Mouse (Mus musculus): ENCODE results near the gene Os9.

The Os9 gene

DNA sequence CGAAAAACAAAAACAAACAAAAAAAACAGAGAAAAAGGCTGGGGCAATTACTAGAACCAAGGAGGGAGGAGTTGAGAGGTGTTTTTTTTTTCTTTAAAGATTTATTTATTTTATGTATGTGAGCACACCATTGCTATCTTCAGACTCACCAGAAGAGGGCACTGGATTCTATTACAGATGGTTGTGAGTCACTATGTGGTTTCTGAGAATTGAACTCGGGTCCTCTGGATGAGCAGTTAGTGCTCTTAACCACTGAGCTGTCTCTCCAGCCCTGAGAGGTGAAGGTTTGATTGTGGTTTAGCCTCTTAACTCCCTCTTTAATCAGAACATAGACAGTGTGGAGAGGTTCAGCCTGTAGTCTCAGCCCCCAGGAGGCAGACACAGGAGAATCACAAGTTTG lies 5.9 kb downstream of the Os9 start:
- DNase-seq (ENCODE audit: low read depth, low spot score): no peak

DNA sequence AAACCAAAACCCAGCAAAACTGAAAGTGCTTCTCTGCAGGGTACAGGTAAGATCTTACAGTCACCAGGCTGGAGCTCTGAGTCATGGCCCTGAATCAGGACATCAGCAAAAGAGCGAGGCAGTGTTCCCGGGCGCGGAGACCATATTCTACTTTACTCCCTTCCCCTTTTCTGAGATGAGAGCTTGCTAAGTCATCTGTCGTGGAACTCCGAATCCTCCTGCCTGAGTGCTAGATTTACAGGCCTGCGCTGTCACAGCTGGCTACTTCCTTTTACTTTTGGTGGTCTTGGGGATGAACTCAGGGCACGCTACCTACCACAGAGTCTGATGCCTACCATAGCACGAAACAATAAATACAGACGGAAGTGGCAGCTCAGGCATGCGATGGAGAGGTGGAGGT lies 6.5 kb downstream of the Os9 start:
- DNase-seq (ENCODE audit: low read depth, low spot score): no peak

DNA sequence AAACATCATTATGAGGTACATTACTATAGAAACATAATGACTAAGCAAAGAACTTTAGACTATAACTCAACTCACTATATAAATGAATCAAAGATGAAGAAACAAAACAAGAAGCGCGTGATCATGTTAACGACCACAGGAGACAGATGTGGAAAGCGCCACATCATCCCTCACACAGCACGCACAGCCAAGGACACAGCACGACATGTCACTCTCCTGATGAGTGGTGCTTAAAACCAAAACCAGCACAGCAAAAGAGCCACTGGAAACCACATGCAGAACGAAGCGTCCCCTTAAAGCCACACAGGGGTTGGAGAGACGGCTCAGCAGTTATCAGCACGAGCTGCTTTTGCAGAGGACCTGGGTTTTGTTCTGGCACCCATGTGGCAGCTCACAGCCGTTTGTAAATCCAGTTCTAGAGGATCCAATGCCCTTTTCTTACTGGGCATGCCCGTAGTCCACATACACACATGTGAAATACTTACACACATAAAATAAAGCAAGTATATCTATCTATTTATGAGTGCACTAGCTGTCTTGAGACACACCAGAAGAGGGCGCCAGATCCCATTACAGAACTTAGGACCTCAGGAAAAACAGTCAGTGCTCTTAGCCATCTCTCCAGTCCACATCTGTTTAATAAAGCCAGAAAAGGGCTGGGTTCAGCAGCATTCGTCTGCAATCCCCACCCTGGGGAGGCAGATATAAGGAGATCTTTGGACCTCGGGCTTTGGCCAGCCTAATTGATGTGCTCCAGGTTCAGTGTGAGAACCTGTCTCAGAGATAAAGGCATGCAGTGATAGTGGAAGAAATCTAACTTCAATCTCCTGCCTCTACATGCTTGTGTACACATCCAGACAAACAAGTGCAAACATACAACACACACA lies 9.7 kb downstream of the Os9 start:
- DNase-seq (ENCODE audit: low read depth, low spot score): no peak

DNA sequence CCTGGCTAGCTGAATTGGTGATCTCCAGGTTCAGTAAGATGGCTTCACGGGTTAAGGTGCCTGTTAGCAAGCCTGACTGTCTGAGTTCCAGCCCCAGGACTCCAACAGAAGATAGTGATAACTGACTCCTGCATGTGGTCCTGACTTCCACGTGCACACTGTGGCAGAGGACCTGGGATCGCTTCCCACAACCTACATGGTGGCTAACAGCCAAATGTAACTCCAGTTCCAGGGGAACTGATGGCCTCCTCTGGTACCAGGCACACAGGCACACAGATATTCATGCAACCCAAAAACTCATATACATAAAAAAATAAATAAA lies 12.7 kb downstream of the Os9 start:
- no peak for DNase-seq (ENCODE audit: low read depth, low spot score)

DNA sequence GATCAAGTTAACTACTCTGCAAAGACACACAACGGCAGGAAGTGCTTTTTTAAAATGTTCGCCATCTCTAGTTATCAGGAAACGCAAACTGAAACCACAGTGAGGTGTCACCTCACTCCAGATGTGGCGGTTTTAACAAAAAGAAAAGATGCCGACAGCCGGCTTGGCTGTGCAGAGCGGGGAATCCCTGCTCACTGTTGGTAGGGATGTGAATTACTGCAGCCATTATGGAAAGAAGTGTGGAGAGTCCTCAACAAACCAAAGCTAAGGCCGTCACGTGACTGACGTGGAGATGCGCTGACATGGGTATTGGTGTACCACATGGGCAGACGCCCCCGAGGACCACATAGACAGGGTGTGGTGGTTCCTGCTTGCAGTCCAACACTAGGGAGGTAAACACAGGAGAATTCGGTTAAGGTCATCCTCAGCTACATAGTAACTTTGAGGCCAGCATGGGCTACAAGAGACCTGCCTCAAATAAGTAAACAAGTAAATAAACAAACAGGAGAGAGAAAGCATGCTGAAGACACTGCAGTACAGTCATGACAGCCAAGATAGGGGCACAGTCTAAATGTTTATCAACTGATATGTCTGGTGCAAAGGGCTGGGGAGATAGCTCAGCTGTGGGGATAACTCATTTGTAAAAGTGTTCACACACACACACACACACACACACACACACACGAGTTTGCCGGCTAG lies 13.2 kb downstream of the Os9 start:
- DNase-seq (ENCODE audit: low read depth, low spot score): no peak

DNA sequence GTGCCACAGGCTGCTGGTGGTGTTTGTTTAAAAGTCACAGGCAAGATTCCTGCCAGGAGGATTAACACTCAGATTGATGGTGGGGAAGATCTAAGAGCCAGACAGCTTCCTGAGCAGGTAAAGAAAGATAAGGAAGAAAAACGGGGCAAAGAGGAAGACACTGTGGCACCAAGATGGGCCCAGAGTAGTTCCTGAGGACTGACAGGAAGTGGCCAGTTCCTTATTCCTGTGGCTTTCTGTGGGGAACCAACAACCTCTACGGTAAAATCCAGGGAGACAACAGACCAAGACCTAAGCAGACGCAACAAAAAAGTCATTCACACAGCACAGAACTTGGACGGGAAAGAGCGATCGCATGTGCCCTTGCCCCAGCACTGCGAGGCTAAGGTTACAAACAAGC lies 17.3 kb downstream of the Os9 start:
- no peak for DNase-seq (ENCODE audit: low read depth, low spot score)

DNA sequence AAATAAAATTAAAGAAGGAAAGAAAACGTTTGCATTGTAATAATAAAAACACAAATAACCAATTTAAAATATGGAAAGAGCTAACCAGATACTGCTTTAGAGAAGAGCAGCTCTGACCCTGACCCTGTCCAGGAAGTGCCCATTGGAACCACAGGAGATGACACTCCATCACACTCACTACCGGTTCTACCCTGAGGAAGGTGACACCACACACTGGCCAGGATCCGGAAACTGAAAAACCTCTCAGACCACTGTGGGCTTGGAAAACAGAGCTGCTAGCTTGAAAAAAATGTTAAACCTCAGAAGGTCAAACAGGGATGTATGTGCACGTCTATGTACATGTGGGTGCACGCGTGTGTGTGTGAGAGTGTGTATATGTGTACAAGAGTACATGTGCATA lies 19.8 kb downstream of the Os9 start:
- DNase-seq (ENCODE audit: low read depth, low spot score): no peak

DNA sequence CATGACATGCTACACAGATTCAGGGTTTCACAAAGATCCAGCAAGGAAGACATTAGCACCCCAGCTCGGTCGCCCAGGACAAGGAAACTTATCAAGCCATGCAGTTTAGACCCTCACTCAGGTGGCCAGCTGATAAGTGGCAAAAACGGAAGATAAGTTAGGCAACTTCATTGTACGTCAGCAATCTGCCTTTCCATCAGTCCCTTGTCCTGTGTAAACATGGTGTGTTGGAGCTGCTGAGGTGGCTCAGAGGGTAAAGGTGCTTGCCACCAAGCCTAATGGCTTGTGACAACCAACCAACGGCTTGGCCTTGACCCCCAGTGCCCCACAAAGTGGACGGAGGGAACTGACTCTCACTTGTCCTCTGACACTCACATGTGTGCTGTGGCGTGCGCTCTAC lies 20.5 kb downstream of the Os9 start:
- DNase-seq (ENCODE audit: low read depth, low spot score): no peak

DNA sequence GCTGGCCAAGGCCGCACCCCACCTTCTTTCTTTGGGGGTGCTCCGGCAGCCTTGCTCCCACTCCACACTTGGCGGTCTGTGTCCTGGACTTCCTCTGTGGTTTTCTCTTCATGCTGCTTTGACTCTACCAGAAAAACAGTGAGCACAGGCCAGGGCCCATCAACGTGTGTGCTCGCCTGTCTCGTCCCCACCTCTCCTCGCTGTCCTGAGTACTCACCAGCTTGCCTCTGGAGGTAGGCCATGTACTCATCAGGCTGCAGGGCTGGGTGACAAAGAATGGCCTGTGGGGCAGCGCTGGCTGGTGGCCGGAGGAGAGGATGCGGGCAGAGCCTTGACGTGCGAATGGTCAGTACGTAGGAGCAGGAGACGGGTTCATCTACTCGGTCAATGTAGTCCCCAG lies 21.1 kb downstream of the Os9 start:
- DNase-seq (ENCODE audit: low read depth, low spot score): no peak

DNA sequence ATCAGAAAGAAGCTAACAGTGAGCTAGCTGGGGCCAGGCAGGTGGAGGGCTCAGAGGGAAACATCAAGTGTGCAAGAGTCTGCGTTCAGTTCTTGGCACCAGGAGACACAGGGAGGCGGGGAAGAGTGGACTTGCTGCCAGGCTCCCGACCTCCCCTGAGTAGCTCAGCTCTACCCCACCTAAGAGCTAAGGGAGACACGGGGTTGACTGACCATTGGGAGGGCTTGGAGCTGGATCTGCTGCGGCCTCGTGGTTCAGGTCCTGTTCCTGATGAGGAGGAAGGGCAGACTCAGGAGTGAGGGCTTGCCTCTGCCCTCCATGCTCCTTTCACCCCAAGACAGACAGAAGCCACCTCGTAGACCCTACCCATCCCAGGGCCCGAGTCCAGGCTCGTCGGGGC lies 21.7 kb downstream of the Os9 start:
- DNase-seq (ENCODE audit: low read depth, low spot score): no peak

DNA sequence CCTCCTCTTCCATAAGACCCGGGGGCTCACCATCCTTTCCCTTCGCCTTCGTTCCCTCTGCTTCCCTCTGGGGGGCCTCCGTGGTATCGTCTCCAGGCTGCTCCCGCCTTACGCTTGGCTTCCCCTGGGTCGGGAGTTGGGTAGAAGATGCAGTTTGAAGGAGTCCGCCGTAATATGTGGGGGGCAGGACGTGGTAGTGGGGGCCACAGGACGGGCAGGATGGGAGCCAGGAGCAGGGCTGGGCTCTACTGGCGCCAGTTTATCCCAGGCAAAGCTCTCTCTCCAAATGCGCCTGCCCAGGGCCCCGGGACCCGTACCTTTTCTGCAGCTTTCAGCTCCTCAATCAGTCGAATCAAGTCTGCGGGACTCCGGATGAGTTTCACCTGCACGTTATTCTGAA lies 22.4 kb downstream of the Os9 start:
- DNase-seq (ENCODE audit: low read depth, low spot score): no peak

DNA sequence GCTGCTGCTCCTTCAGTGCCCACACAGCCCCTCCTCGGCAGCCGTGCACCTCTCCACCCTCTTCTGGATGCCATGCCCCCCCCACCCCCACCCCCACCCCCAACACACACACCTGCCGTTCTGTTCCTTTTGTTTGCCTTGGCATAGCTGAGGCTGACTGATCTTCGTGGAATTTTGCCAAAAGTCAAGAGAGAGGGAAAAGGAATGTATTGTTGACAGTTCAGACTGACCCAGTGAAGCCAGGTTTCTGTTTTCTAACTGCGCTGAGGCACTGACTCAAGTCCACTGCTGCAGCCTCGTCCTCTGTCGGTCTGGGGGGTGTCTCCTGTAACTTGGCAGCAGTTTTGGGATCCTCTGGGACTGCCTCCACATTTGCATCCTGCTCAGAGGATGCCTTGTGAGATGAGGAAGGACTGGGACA lies 26.5 kb downstream of the Os9 start:
- peak; percentile 80 for DNase-seq (ENCODE audit: low read depth, low spot score)

DNA sequence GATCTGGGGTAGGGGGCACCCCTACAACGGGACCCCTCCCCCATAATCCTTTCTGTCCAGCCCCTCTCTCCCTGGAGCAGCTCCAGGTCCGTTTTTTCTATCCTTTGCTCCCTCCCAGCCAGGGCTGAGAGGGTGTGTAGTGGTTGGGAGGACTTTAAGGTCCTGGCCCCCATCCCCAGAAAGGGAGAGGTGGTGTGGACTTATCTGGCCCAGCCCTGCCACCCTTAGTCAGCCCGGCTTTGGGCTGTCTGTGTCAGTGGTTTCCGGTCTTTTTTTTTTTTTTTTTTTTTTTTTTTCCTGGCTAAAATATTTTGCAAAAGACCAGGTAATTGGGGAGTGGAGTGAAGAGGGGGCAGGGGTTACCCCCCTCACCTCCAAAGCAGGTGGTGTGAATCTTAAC lies 28.2 kb downstream of the Os9 start:
- DNase-seq (ENCODE audit: low read depth, low spot score): no peak

DNA sequence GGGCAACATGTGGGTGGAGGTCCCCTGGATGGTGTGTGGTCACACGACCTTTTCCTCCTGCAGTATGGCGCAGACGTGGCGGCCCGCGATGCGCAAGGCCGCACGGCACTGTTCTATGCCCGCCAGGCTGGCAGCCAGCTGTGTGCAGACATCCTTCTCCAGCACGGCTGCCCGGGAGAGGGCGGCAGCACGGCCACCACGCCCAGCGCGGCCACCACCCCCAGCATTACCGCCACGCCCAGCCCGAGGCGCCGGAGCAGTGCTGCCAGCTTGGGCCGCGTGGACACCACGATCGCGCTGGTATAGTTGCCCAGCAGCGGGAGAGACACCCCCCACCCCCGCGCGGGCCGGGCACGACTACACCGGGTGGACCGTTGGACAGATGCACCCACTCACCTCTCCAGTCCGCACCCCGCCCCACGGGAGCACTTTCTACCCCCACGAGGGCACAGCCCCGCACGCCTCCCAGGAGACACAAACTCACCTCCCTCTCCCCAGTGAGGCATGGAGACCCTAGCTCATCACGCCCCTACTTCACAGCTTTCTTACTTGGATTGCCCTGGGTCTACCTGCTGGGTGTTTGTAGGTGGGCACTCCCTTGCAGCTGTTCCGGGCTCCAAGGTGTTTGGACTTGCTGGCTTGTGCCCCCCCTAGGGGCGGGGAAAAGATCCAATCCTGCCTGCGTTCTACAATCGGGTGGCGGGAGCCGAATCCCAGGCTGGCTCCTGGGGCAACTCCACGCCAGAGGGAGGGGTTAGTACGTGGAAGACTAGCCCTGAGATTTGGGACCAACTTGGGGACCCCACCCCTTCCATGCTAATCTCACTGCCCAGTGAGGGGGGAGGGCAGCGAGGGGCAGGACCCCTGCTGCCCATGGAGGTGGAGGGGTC lies 29.2 kb downstream of the Os9 start:
- peak; percentile 63 for DNase-seq (ENCODE audit: low read depth, low spot score)

DNA sequence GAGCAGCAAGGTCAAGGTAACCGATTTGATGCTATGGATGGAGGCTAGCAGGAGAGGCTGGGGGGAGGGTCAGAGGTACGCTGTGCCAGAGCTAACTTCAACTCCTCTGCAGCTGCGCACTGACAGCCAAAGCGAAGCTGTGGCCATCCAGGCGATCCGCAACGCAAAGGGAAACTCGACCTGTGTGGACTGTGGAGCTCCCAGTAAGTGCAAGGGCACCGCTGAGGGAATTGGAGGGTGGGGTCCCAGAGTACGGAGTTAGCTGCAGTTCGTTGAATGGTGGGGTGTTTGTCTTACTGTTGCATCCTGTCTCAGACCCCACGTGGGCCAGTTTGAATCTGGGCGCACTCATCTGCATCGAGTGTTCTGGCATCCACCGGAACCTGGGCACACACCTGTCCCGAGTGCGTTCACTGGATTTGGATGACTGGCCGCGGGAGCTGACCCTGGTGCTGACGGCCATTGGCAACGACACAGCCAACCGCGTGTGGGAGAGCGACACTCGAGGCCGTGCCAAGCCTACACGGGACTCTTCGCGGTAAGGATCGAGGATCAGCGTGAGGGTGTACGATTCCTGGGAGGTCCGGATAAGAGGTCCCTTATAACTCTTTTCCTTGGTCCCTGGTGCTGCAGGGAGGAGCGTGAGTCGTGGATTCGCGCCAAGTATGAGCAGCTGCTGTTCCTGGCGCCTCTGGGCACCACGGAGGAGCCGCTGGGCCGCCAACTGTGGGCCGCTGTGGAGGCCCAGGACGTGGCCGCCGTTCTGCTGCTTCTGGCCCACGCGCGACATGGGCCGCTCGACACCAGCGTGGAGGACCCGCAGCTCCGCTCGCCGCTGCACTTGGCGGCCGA lies 30.1 kb downstream of the Os9 start:
- DNase-seq (ENCODE audit: low read depth, low spot score): peak; percentile 76

DNA sequence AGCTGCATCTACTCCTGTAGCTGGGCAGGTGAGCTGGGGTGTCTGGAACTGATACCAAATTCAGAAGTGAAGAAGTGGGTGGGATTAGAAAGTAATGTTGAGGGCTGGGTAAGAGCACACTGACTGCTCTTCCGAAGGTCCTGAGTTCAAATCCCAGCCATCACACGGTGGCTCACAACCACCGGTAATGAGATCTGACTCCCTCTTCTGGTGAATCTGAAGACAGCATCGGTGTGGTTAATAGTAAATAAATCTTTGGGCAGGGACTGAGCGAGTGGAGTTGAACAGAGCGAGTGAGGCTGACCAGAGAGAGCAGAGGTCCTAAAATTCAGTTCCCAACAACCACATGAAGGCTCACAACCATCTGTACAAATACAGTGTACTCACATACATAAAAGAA lies 35.3 kb downstream of the Os9 start:
- no peak for DNase-seq (ENCODE audit: low read depth, low spot score)

DNA sequence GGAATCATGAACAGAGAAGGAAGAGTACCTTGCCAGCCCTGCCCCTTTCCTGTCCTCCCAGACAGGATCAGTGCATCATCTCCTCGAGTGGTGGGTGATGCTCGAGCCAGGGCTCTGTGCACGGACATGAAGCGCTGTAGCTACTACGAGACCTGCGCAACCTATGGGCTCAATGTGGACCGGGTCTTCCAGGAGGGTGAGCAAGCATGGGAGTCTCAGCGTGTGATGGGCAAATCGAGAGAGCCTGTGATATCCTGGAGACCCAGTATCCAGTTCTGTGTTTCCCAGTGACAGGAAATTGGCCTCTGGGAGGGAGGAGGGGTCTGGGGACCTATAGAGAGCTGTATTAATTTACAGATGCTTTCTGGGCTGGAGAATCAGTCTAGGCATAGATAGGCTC lies 35.9 kb downstream of the Os9 start:
- DNase-seq (ENCODE audit: low read depth, low spot score): no peak

DNA sequence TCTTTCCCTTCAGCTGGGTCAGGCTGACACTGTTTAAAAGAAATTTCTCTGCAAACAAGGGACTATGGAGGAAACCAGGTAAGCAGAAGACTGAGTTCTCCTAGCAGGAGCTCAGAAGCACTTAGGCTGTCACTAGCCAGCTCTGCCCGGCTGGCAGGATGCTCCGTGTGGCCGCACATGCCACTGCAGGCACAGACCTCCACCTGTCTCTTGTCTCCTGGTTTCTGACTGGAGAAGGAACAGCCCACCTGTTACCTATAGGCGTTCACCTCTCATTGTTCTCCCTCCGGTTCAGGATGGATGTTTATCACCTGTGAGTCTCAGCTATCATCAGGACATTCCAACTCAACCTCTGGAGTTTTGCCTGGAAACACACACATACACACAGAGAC lies 37.0 kb downstream of the Os9 start:
- no peak for DNase-seq (ENCODE audit: low read depth, low spot score)

DNA sequence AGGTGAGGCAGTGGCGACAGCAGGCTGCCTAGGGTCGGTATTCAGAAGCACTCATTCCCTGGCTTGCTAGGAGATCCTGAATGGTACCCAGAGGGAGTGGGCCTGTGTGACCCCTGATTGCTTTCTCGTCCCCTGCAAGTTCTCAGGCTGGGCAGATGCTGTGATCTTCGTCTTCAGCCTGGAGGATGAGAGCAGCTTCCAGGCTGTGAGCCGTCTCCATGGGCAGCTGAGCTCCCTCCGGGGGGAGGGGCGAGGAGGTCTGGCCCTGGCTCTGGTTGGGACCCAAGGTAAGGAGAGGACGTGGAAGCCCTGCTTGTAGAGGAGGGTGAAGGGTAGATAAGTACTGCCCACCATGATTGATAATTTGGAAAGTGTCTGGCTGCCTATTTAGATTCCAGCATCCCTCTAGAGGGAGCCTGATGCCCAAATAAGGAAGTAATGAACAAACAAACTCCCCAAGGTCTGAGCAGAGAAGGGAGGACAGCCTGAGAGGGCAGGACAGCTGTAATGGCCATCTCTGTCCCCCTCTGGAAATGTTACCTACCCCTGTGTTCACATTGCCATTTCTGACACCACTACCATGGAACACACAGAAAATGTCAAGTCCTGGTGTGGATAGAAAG lies 37.5 kb downstream of the Os9 start:
- DNase-seq (ENCODE audit: low read depth, low spot score): no peak

DNA sequence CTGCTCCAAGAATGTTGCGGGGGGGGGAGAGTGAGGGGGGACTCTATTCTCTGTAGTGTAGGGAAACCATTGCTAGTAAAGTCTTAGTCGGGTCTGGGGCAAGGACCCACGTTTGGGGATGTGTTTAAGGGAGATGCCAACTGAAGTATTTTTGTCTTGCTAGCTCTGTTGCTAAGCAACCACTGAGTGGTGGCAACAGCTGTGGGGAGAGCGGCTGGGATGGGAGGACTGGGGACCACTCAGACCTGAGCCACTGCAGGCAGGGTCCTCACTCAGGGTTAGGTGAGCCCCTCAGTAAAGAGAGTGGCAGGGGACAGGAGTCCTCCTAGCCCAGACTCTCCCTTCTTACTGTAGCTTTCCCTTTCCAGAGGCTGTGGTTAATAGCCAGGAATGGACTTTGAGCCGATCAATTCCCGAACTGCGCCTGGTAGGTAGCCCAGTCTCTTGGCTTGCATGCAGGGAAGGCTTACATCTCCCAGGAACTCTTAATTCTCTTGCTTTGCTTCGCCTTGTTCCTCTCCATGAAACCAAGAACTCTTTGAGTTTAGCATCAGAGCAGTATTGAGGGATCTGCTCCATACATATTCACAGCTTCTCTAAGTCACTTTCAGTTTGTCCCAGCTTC lies 38.8 kb downstream of the Os9 start:
- peak; percentile 78 for DNase-seq (ENCODE audit: low read depth, low spot score)
